Mouse (Mus musculus): ENCODE measurements around the gene Gm525.
"Not testable (repeated sequence)": the region's sequence is repeated elsewhere in the genome, so short reads cannot be mapped to it uniquely, and the experiment has no call there.

The Gm525 gene

GRCm38 (mm10) chr11:89064312-89064711 lies 9.3 kb upstream of the Gm525 start:
- in situ Hi-C loops (cut with MboI, MseI), result no loop called here

DNA sequence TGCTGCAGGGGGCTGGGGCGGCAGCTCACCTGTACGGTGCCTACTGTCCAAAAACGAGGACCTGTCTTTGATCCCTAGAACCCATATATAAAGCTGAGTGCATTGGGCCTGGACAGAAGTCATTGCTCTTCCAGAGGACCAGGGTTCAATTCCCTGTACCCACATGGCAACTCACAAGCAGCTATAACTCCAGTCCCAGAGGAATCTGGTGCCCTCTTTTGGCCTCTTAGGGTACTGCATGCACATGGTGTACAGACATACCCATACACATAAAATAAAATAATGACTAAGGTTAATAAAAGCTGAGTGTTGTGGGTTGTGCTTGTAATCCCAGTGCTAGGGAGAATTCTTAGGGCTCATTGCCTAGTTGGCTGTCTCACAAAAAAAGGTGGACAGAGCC lies 8.3 kb upstream of the Gm525 start:
- in situ Hi-C loops (cut with MboI, MseI), result no loop called here

- in situ Hi-C loops (cut with MboI, MseI), result no loop called here
These were observed 7.5 kb upstream of the Gm525 start for GRCm38 (mm10) chr11:89066126-89066525.

DNA sequence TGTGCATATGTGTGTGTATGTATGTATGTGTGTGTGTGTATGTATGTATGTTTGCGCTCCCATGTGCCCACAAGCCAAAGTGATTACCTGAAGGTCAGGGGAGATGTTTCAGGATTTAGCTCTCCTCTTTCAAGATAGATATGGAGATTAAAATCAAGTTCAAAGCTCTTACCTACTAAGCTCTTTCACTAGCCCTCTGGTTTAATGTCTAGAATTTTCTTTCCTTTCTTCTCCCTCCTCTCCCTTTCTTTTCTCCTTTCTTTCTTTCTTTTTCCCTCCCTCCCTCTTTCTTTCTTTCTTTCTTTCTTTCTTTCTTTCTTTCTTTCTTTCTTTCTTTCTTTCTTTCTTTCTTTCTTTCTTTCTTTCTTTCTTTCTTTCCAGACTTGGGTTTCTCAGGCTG lies 6.9 kb upstream of the Gm525 start, which contains the start of gene Dgke:
Gene Dgke, minus strand, starts transcription at position 101 of the 400 bp plus-strand sequence.
- in situ Hi-C loops (cut with MboI, MseI), result no loop called here

DNA sequence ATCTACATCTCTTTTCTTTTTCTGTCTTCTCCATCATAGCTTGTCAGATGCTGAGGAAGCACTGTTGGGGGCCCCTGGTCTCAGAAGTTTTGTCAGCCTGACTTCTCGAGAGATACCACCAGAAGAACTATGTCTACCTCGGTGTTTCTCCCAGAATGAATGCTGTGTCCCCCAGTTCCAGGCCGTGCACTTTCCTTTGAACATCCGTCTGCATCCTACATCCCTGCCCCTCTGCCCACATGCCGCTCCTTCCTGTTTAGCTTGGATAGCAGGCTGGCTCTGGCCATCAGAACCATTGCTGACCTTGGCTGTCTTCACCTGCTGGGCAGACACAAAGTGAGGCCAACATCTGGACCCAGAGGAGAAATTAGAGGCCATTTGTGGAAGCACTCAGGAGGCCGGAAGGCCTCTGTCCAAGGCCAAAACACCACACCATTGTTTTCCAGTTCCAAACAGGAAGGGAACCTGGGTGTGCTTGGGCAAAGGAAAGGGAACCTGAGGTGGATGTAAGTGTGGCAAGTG lies 6.3 kb upstream of the Gm525 start:
- in situ Hi-C loops (cut with MboI, MseI), result no loop called here

GRCm38 (mm10) chr11:89067871-89068490 lies 5.7 kb upstream of the Gm525 start:
- in situ Hi-C loops (cut with MboI, MseI), result no loop called here

GRCm38 (mm10) chr11:89068649-89069048 lies 5.0 kb upstream of the Gm525 start:
- in situ Hi-C loops (cut with MboI, MseI), result no loop called here

DNA sequence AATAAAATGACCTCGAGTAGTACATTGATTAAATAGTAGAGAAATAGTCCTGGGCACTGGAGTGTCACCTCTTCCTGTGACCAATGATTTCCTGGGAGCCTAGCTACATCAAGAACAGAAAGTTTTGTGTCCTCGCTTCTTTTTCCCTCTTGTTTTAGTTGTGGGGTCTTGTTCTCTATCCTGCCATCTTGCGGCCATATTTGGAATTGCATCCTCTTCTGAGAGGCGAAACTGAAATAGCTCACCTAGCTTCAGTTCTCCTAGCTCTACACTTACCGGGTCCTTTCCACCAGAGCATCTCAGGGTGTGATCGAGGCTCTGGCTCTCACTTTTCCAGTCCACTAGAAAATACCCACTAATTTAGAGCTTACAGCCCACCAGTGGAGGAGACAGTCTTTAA lies 4.3 kb upstream of the Gm525 start:
- in situ Hi-C loops (cut with MboI, MseI), result no loop called here

GRCm38 (mm10) chr11:89071522-89071921 lies 2.1 kb upstream of the Gm525 start:
- in situ Hi-C loops (cut with MboI, MseI), result no loop called here

DNA sequence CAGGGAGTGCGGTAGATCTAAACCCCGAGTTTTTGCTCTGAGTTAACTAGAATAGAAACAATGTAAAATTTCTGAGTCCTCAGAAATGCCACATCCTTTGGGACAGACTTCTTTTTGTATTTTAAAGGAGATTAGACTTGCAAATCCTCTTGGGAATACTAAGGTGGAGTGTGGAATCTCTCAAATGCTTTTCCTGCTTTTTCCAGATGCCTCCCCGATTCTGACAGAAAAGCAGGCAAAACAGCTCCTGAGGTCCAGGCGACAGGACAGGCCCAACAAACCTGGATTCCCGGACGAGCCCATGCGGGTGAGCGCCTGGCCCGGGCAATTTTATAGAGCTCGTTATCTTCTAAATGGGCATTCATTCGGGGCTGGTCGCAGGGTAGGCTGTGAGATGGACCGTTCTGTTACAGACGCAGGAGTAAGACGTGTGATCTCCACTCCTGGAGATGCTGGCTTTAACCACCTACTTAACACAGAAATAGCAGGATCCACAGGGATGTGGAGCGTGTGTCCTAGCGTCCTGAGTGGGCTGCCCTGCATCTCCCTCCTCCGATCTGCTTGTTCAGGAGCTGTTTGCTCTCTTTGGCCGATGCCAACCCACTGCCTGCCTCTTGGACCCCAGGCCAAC lies 1.3 kb downstream of the Gm525 start:
- in situ Hi-C loops (cut with MboI, MseI), result no loop called here

DNA sequence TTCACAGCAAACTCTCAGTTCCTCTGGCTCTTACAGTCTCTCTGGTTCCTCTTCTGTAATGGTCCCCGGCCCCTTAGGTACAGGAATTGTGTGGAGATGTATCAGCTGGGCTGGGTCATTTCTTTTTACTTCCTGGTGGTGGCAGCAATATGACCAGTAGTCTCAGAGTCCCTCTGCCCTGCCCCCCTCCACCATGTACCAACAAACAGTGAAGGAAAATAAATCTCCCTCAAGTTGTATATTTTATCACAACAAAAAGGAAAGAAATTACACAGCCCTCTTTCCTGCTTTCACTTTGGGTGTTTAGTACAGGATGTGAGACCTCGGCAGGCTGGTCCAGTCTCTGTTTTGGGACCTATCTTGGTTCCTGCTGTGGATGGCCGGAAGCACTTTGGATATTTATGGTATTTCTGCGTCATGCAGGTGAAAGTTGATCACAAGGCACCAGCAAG lies 2.8 kb downstream of the Gm525 start:
- in situ Hi-C loops (cut with MboI, MseI), result no loop called here

DNA sequence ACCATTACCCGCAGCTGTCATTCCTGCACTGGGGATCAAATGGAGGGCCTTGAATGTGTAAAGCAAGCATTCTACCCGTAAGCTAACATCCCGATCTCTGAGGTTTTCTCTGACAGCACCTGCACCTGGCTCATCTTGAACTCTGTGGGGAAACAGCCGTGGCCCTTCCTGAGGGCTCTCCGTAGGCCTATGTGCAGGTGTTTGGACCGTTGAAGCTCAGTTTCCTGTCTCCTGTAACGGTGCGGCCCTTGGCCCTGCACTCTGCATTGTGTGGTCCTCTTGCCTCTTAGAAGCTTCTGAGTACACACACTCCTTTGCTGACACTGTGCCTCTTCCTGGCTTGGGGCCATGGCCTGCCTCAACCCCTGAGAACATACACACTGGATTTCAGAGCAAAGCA lies 4.0 kb downstream of the Gm525 start:
- in situ Hi-C loops (cut with MboI, MseI), result no loop called here

DNA sequence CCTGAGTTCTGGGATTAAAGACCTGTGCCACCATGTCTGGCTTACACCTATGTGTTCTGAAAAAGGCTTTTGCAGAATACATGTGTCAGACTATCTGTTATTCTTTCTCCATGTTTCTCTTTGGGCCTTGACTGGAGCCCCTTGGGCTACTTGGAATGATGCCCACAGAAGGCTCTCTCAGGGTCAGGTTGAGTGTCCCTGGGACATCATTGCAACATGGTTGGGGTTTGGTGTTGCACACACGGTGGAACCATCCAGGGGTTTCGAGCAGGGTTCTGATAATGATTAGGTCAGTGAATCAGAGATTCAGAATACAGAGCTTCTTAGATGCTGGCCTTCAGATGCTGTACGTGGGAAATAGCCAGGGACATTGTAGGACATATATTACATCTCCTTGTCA lies 4.7 kb downstream of the Gm525 start:
- in situ Hi-C loops (cut with MboI, MseI), result no loop called here

DNA sequence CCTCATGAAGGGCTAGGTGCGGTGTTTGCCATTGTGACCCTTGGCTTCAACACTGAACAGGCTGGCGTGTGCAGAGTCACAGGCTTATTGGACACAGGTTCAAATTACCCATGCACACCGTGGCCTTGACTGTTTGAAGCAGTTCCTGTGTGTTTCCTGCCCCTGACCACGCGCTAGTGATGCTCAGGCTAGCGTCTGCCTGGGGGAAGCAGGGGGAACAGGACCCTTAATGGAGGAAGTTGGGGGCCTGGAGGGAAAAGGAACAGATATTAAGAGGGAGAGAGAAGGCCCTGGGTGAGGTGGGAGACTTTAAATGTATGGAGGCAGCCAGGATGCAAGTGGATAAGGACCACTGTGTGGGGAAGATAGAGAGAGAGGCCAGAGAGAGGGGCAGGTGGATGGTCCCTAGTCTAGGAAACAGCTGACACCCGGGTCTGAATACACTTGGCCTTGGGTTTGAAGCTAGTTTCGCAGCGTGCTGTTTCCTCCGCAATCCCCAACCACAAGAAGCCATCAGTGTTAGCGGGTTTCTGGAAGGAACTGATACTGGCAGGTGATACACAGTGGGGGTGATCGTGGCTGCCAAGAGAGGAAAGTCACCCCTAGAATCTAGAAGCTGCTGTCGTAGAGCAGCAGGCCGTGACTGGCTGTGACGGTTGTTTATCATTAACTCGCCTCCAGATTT lies 5.5 kb downstream of the Gm525 start:
- in situ Hi-C loops (cut with MboI, MseI), result no loop called here

- in situ Hi-C loops (cut with MboI, MseI), result not testable (repeated sequence)
These were observed 8.3 kb downstream of the Gm525 start for GRCm38 (mm10) chr11:89081906-89082305.

GRCm38 (mm10) chr11:89082691-89083090 lies 9.1 kb downstream of the Gm525 start:
- in situ Hi-C loops (cut with MboI, MseI), result not testable (repeated sequence)

DNA sequence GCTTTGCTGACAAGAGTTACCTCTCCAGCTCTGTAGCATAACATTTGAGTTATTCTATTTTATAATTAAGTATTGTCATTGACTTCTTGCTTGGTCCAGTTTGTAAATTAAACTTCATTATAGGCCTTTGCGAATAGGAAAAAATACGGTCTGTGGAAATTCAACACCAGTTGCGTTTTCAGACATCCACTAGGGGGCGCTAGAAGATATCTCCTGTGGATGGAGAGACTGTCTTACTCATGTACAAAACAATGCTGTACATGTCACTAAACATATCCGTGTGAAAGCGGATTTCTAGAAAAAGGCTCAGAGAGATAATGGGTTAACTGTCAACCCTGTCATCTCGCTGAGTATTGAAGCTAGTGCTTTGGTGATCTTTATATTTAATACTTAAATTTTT lies 11.0 kb downstream of the Gm525 start:
- in situ Hi-C loops (cut with MboI, MseI), result no loop called here

GRCm38 (mm10) chr11:89086208-89086809 lies 12.7 kb downstream of the Gm525 start:
- in situ Hi-C loops (cut with MboI, MseI), result no loop called here

DNA sequence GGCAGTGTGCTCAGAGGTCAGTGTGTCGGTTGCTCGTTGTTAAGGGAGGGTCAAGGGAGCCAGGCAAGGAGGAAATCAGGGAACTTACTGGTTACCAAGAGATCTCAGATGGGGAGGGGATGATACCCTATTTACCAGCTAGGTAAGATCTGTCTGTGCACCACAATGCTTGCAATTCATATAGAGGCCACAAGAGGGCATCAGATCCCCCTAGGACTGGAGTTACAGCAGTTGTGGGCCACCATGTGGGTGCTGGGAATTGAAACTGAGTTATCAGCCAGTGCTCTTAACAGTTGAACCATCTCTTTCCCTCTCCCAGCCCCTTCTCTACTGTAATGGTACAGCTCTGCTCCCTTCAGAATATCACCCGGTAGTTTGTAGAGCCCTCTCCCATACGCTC lies 15.1 kb downstream of the Gm525 start:
- in situ Hi-C loops (cut with MboI, MseI), result no loop called here

- in situ Hi-C loops (cut with MboI, MseI), result loop anchor here (10.0 kb wide), 1 partner anchor 1154 kb away; the partner anchor contains the start of gene Mmd
These were observed 16.7 kb downstream of the Gm525 start for GRCm38 (mm10) chr11:89090359-89090758.

DNA sequence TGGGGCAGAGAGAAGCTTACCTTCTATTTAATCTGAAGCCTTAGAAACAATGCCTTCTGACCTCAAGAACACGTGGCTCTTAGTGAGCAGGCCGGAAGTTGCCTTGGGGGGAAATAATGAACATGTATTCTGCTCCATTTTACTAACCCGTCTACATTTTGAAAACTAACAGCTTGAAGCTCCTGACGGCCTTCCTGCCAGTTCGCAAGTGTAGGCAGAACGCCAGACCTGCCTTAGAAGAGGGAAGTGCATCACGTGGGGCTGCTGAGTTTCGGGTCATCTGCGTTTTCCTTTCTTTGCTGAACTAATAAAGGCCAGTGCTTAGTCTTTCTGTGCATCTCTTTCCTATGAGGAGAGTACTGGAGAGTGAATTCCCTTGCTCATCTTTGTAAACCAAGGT lies 19.1 kb downstream of the Gm525 start:
- in situ Hi-C loops (cut with MboI, MseI), result loop anchor here (10.0 kb wide), 1 partner anchor 1152 kb away; the partner anchor contains the start of gene Mmd

DNA sequence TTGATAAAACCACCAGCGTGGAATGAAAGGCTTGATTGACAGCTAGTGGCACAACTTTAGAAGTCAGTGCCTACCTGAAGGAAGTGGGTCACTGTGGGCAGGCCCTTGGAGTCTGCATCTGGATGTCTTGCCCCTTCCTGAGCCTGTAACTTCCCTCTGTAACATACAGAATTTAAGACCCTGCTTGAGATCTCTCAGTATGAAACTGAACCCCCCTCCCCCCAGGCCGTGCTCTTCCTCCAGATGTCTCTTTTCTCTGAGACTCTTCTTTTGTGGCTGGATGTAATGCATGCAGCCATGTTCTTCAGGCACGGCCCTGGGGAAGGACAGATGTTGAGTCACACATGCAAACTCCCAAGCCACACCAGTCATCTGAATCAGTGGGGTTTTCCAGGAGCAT lies 21.7 kb downstream of the Gm525 start:
- in situ Hi-C loops (cut with MboI, MseI), result loop anchor here (10.0 kb wide), 1 partner anchor 1149 kb away; the partner anchor contains the start of gene Mmd
